Mouse (Mus musculus) lung, adult 18-20 months (tissue): ENCODE results near the gene Runx2.
A peak's percentile ranks its signal among the peaks of the same experiment; 100 is the strongest.

Experiments
- DNase-seq, 2 experiments: peaks; one replicate each; pipeline ENCODE4 v3.0.0; 2022; ENCODE audit warnings: mixed read lengths in 2 of 2

Runx2 gene

DNA sequence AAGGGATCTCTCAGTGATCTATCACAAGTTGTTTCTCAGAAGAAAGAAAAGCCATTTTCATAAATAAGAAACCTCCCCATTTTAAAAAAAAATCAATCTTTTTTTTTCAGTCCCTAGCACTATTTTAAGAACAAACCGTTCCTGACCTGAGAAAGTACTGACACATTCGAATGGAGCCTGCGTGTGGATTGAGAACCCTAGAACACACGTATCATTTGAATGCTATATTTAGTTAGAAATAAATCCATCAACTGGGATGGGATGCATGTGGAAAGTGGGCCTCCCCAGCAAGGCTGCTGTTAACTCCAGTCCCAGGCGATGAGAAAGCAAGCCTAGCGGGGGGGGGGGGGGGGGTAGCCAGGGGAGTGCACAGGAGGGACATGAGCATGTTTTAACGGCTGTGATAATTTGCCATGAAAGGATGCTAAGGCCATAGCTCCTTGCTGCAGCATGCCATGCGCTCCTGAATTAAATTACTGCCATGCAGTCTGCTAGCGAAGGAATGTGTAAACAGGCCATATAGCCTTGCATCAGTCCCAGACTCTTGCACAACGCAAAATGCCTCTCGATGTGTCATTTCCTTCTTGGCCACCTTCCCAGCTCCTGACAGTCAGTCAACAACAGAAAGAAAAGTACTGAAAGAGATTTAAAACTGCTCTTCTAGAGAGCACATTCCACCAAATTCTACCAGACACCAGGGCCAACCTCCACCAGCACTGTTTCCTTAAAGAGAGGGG is 104.9 kb downstream of the Runx2 start:
- peak; percentile 88 to 92 for DNase-seq

GRCm38 (mm10) chr17:44707956-44708355 is 106.6 kb downstream of the Runx2 start:
- DNase-seq = no peak

DNA sequence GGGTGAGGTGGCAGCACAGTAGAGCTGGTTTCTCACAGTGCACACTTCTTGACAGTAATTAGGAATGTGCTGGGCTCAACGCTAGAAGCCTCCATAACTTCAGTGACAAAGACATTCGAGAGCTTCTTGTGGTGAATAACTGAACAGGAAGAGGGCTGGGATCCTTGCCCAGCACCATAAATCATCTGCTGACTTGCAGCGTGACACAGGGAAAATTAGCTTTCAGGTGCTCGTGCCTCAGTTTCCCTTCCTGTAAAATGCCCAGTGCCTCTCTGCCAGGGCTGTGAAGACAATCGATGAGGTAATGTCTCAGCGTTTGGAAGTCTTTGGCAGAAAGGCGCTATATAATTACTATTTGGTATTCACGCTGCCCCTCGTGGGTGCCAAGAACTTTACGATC is 108.1 kb downstream of the Runx2 start:
- no peak for DNase-seq

DNA sequence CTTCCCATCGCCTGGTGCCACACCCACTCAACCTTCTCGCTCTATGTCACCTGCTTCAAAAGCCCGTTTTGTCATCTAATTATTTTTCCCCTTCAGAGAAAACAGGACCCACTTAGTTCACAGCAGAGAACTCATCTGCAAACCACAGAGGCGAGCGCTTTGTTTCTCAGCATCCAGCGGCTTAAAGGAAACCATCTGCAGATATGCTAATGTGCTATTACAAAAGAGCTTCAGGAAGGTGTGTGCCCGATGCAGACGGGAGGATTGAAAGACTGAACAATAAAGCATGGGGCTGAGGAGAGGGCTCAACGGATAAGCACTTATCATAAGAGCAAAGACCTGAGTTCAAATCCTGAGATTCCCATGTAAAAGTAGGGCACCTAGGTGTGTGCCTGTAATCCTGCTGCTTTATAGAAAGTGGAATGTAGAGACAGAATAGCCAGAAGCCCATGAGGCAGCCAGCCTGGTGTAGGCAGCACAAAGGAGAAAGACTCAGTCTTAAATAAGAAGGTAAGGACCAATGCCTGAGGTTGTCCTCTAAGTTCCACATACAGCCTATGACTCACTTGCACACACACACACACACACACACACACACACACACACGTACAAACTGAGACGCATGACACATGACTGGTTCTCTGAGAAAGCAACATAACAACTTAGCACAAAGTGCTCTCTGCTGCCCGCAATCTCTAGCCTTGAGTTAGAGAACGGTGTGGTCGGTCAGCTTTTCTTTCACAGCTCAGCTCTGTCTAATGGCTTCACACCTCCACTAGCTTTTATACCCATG is 111.9 kb downstream of the Runx2 start:
- no peak for DNase-seq

DNA sequence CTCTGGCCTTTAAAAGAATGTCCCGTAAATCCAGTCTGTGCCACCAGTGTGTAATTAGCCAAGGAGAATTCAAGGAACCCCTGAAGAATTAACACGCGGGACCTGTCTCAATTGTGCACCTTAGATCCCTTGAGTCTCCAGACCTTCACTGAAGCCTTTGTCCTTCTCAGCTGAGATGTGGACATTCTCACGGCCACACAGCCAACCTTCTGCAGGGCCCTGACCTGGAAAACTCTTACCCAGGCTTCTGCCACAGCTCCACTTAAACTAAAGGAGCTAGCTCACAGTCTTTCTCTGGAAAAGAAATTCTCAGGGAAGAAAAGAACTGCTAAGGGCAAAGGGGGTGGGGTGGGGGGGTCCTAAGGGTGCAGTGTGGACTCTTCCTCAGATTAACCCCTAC is 113.1 kb downstream of the Runx2 start:
- DNase-seq = no peak

GRCm38 (mm10) chr17:44700326-44700725 is 114.3 kb downstream of the Runx2 start:
- no peak for DNase-seq

DNA sequence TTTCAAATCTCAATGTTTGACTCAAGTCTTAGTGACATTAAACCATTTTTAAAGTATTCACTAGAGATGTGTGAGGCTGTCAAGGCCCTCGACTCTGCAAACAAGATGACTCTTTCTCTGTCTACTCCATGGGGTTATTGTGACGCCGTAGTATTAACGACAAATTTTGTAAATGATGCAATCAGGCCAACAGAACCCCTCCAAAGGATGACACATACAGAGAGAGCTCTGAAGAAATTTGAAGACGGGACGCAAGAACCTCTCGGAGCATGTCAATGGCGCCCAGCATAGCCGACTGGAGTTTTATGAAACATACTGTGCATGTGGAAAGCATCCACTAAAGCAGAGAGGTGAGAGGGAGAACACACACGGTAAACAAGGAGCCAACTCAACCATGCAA is 117.5 kb downstream of the Runx2 start:
- no peak for DNase-seq

DNA sequence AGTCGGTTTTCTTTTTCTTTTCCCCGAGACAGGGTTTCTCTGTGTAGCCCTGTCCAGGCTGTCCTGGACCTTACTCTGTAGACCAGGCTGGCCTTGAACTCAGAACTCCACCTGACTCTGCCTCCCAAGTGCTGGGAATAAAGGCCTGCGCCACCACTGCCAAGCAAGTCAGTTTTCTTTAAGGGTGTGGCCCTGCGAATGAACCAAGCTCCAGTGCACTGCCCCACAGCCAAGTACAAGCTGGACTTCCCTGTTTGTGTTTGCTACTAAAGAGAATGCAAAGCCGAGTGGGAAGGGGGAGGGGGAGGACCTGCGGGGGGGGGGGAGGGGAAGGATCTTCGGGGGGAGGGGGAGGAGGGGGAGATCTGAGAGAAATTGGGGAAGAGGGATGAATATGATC is 121.0 kb downstream of the Runx2 start:
- DNase-seq = no peak

GRCm38 (mm10) chr17:44691517-44691916 is 123.1 kb downstream of the Runx2 start:
- no peak for DNase-seq

DNA sequence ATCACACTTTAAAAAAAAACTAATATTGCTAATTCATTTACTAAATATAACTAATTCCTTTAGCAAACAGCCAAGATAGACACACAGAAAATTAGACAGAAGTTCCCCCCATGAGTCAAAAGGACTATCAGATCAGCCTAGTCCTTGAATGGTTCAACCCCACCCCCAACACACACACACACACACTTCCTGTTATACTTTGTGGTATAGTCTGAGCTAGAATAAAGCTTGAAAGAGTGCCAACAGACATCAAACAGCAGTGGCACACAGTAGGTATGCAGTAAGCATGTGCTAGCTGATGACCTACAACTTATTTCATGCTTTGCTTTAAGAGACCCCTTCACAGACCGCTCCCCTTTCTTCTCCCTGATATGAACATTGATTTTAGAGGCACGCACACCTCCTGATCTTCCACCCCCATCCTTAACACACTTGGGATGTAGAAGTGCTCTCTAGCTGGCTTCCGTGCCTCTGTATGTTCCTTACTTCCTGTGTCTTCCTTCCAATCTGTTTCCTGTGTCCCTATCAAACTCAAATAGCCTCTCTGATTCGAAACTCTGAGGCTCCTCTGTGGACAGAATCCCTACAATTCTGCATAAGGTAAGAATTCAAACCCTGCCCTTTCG is 124.1 kb downstream of the Runx2 start:
- no peak for DNase-seq

DNA sequence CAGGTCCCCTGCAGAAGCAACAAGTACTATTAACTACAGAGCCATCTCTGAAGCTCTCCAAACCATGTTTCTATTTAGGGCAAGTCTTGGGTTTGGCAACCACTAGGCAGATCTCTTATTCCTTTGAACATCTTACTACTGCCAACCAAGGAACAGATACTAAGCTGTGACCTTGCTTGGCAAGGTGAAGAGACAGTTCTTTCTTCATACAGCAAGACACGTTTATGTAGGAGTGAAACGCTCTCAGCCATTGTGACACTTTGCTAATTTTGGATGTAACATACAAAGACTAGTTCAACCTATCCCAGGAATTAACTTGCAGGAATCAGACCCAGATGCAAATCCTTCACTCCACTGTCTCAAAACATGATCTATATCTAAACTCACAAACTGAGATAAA is 126.3 kb downstream of the Runx2 start:
- no peak for DNase-seq

- DNase-seq = no peak
These were observed 129.1 kb downstream of the Runx2 start for GRCm38 (mm10) chr17:44685514-44685913.

- DNase-seq = no peak
These were observed 131.6 kb downstream of the Runx2 start for GRCm38 (mm10) chr17:44683026-44683425.

DNA sequence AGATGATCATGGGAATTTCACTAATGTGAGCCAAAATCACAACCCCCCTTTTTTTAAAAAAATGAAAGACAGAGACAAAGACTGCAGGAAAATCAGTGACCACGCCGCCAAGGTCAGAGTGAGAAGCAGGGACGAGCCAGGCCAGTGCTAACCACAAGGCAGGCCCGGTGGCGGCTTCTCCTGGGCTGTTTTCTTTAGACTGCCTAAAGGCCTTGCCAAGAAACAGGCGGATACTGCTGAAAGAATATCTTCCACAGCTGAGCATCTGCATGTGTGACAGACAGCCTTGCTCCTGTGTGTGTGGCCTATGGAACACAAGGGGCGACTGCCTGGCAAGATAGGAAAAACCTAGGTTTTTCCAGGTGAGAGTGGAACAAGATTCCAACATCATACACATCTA is 136.8 kb downstream of the Runx2 start:
- no peak for DNase-seq

DNA sequence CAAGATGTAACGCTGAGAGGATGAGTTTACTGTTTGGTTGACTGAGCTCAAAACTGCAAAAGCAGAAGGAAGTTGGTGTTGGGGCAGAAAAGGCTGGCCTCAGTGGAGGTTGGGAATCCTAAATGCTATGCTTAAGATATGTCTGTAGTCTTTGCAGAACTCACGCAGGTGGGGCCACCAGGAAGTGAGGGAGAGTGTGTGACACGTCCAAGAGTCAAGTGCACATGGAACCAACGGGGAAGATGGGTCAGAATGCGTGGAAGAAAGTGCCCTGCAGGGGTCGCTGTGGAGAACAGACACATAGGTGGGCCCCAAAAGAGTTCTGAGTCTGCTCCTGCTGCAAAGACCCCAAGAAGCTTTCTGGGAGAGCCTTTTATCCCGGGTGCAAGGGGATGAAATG is 141.8 kb downstream of the Runx2 start:
- peak in 1 of 2 experiments; percentile 27 for DNase-seq

DNA sequence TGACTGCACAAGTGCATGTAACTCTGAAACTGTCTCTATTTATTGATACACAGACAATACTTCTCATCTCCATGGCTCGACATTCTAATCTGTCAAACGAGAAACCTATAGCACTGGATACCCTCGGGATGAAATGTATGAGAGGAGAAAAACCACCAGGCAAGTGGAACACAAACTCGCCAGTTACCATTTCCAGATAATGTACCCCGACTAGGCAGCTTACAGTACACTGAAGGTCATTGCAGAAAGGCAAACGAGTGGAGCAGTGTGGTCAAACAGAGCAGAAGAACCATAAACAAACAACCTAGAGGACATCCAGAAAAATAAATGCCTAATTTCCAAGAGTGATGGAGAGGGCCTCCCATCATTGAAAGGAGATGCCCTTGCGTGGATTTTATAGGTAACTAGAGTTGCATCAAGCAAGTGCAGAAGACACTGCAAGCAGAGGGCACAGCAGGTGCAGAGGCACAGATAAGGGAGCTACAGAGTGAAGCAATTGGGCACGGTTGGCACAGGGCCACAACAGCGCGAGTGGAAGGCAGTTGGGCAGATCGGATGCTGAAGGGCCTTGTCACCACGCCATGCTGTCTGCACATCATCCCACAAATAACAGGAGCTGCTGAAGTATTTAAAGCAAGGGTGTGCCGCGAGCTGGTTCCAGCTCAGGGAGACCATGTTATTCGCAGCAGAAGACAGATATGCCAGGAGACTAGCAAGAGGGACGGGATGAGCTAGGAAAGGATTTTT is 142.5 kb downstream of the Runx2 start:
- no peak for DNase-seq

- DNase-seq = no peak
These were observed 144.6 kb downstream of the Runx2 start for GRCm38 (mm10) chr17:44669985-44670384.

DNA sequence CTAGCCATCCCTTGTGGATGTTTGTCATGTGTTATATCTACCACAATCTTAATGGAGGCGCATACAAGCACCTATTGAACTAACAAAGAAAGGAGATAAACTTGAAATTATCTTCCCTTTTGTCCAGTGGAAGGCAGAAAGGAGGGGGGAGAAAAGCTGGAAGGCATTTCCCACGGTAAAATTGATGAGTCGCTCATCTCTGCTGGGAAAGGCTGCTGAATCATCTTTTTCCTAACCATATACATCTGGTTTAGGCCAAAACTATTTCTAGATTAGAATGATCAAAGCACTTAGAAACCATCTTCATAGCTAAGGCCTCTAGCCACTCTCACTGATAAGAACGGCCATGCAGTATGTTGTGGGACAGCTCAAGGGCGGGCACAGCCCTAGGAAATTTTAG is 147.3 kb downstream of the Runx2 start:
- DNase-seq = no peak

GRCm38 (mm10) chr17:44663872-44664271 is 150.7 kb downstream of the Runx2 start:
- peak; percentile 15 to 22 for DNase-seq

GRCm38 (mm10) chr17:44663208-44663607 is 151.4 kb downstream of the Runx2 start:
- no peak for DNase-seq

- no peak for DNase-seq
These were observed 152.4 kb downstream of the Runx2 start for GRCm38 (mm10) chr17:44662080-44662706.

DNA sequence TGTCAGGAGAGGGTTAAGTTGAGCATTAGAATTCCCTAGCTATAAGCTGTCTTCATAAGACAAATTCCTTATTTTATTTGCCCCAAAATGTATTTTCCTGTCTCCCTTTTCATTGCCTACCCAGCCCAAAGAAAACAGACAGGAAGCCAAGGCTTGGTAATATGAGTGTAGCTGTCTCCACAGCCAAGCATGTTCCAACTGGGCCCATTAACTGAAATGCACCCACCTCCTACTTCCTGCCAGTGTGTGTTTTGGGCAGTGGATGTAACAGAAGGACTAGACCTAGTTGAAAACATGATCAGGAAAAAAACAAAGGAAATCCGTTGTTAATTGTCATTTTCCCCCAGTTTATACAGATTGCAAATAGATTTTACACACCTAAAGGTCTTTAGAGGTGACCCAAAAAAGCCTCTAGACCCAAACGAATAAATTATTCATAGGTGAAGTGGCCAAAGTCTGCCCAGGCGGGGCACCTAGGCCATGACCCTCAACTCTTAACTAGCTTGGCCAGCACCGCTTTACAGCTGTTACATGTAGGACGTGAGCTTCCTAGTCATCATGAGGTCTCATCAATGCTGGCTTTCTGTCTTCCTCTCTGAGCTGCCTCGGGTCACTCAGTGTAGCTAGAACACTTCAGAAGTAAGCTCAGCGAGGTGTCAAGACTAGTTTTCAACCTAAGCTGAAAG is 154.3 kb downstream of the Runx2 start:
- no peak for DNase-seq
